Mouse (Mus musculus) midbrain, embryonic 10.5 days (tissue): ENCODE data around the gene Man1a2. TPM values are rescaled to one million over a fixed set of nuclear protein-coding genes. Genes with fewer than 3 reads are reported as not detected.
A peak's percentile ranks its signal among the peaks of the same experiment; 100 is the strongest.

Source experiments
- DNase-seq: peaks from one replicate; pipeline ENCODE4 v3.0.0-alpha.2; 2017; ENCODE audit warnings: low spot score
- H3K27ac ChIP-seq: fragments of 300-500 bp; sonication (generic); replicated peaks from 2 replicates; pipeline ENCODE4 v1.5.1; 2016; ENCODE audit warnings: mild to moderate bottlenecking
- H3K27me3 ChIP-seq: fragments of 300-500 bp; sonication (generic); 2 replicates; pipeline ENCODE4 v1.6.1; 2016; ENCODE audit warnings: low read depth, mild to moderate bottlenecking; ENCODE audit not compliant: poor library complexity, severe bottlenecking
- H3K36me3 ChIP-seq: fragments of 300-500 bp; sonication (generic); 2 replicates; pipeline ENCODE4 v1.6.1; 2016; ENCODE audit warnings: mild to moderate bottlenecking, moderate library complexity
- H3K4me1 ChIP-seq: fragments of 300-500 bp; sonication (generic); 2 replicates; pipeline ENCODE4 v1.6.1; 2016
- H3K4me3 ChIP-seq: fragments of 300-500 bp; sonication (generic); 2 replicates; pipeline ENCODE4 v1.5.1; 2016; ENCODE audit warnings: mild to moderate bottlenecking, moderate library complexity
- H3K9me3 ChIP-seq: fragments of 300-500 bp; sonication (generic); replicated peaks from 2 replicates; pipeline ENCODE4 v1.6.1; 2016; ENCODE audit warnings: mild to moderate bottlenecking
- WGBS: fragments of 180-500 bp; shearing (Covaris S2); methylation state at CpG from one replicate; pipeline ENCODE4 v1.1.7; 2016; 5-methylcytosine and 5-hydroxymethylcytosine counted together
- polyA plus RNA-seq: library from polyadenylated mRNA; unstranded; fragments of >200 nt; fragmentation: Nextera tagmentation; extraction: Ambion mirVana; gene quantifications from 2 replicates; pipeline ENCODE4 v1.2.1, GENCODE M21; 2016

Man1a2 gene
- polyA plus RNA-seq, 1 experiment from 2014 or later: 41.1 TPM

DNA sequence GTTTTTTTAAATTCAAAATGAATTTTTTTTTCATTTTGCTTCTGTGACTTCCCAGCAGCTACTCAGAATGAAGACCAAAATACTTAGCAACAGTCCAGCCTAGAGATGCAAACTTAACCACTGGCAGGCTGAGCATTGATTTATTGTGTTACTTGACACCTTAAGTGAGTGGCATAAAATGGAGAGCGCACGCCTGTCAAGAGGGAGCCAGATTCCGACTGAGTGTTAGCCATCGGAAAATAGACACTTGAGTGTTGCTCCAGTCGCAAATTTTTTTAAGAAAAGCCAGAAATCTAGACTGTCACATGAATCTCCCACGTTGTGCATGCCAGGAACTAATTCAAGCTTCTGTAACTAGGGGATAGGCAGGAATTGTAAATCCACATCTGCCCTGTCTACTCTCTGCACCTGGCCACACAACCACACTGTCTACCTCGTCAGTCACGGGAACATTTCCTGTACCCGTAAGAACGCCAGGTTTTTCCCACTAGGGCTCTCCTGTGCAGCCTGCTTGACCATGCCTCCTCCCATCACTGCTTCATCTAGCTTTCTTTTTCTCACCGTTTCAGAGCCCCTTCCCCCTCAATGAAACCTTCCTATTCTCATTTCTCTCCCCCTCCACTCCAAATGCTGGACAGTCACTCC, 3.7 kb downstream of the Man1a2 start:
- Histone ChIP-seq H3K27ac (no peak overlapping the region), H3K4me3 (peak overlapping the region; percentile 60), H3K9me3 (no peaks in the 10 kb centered on the region), H3K4me1 (peaks cover 47% of the 10 kb centered on the region), H3K27me3 (no peaks in the 10 kb centered on the region), H3K36me3 (peaks cover 7% of the 10 kb centered on the region; the same call in 1 of the 2 replicates)
- DNase-seq: no peak
- WGBS: 47% methylated on average over 11 of the region's 11 CpGs

DNA sequence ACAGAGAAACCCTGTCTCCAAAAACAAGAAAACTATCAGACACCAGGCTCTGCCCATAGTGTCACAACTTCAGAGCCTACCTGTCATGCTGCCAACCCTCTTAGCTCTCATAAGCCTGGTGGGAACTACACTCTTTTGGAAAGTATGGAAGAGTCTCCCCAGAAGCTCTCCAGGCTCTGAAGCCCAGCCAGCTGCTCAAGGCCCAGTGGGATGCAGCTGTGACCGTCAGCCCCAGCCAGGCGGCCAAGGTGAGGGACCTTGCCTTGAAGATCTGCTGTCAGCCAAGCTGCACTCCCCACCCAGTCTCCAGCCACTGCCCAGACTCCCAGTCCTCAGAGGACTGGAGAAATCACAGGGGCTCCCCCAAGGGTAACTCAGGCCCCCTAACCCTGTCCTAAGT, 5.1 kb downstream of the Man1a2 start:
- DNase-seq: no peak
- H3K4me3 ChIP-seq: no peak overlapping the region
- H3K27me3 ChIP-seq: no peaks in the 10 kb centered on the region
- peaks cover 7% of the 10 kb centered on the region; the same call in 1 of the 2 replicates for H3K36me3 ChIP-seq
- H3K4me1 ChIP-seq: peaks cover 40% of the 10 kb centered on the region
- 78% methylated on average over 2 of the region's 2 CpGs for WGBS
- no peaks in the 10 kb centered on the region for H3K9me3 ChIP-seq
- no peak overlapping the region for H3K27ac ChIP-seq

DNA sequence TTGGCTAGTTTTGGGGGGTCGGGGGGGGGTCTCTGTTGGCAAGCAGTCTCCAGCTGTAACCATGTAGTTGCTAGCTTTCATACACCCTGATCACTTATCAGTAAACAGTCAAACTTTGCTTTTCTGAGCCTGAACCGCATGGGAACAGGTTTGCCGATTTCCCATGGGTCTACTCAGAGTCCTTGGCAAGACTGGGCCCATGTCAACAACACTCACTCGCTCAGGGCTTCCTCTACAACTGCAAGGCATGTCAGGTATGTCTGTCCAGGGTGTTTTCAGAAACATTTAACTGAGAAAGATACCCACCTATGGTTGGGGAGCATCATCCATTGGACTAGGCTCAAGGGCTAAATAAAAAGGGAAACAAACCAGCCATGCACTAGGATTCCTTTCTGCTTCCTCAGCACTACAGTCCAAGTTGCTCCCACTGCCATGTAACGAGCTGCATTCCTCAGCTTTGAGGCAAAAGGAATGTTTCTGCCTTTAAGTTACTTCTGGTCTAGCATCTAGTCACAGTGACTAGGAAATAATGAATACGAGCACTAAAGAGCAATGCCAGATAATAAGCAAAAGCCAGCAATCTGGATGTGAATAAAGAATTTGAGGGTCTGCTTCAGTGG, 6.2 kb downstream of the Man1a2 start:
- Histone ChIP-seq H3K36me3 (peaks cover 7% of the 10 kb centered on the region; the same call in 1 of the 2 replicates), H3K4me1 (peaks cover 35% of the 10 kb centered on the region), H3K27ac (no peak overlapping the region), H3K9me3 (no peaks in the 10 kb centered on the region), H3K4me3 (no peak overlapping the region), H3K27me3 (no peaks in the 10 kb centered on the region)
- 86% methylated on average over 6 of the region's 6 CpGs for WGBS
- DNase-seq: no peak

DNA sequence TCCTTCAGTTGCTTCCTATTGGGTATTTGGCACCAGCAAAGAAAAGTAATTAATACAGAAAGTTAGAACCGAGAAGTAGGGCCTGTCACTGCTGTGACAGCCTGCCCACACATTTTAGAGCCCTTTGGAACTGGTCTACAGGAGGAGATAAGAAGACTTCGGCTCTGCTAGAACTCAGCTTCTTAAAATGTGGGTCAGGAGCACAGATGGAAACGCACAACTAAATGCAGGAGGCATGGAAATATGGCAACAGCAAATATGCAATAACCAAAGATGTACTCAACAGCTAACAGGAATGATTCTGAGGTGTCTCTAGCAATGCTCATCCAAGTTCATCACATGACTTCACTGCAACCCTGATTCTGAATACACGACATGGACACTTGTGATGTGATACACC, 10.2 kb downstream of the Man1a2 start:
- no peak overlapping the region for H3K27ac ChIP-seq
- H3K4me3 ChIP-seq: no peak overlapping the region
- no peaks in the 10 kb centered on the region for H3K27me3 ChIP-seq
- no peaks in the 10 kb centered on the region for H3K9me3 ChIP-seq
- peaks cover 7% of the 10 kb centered on the region; the same call in 1 of the 2 replicates for H3K36me3 ChIP-seq
- peaks cover 1% of the 10 kb centered on the region; the same call in 1 of the 2 replicates for H3K4me1 ChIP-seq
- DNase-seq: no peak
- WGBS: 91% methylated on average over 4 of the region's 4 CpGs

DNA sequence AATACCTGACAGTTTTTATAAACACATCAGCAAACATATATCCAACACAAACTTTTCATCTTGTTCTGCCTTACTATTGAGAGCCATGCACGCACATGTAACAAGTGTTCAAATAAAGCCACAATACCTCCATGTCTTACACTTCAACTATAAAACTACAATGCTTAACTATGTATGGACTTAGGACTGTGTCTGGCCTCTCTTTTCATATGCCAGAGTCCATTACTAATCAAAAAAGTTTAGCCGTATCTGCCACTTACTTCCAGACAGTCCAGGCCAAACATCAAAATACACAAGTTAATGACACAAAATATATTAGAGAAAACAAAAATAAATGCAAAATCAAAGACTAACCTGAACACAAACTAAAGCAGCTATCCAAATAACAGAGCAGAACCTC, 14.9 kb downstream of the Man1a2 start:
- Histone ChIP-seq H3K27me3 (no peaks in the 10 kb centered on the region), H3K4me3 (no peak overlapping the region), H3K27ac (no peak overlapping the region), H3K36me3 (no peaks in the 10 kb centered on the region), H3K9me3 (no peaks in the 10 kb centered on the region), H3K4me1 (no peaks in the 10 kb centered on the region)
- 91% methylated on average over 2 of the region's 2 CpGs for WGBS
- DNase-seq: no peak

DNA sequence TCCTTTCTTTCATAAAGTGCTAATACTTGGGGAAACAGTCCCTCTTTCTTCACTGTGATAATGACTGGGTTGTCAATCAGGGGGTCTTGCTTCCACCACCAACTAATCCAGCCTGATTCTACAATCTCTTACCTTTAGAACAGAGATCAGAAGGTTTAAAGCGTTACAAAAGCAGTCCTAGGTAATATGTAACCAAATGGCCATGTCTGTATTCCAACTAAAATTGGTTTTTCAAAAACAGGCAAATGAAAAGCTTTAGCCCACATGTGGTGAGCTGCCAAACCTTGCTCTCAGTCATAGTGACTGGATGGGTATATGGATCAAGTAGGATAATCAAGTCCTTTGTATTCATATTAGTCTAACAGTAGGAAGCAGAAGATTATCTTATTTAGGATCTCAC, 32.0 kb downstream of the Man1a2 start:
- DNase-seq: no peak
- Histone ChIP-seq H3K27me3 (no peaks in the 10 kb centered on the region), H3K36me3 (peaks cover 28% of the 10 kb centered on the region), H3K27ac (no peak overlapping the region), H3K4me1 (no peaks in the 10 kb centered on the region), H3K9me3 (no peaks in the 10 kb centered on the region), H3K4me3 (no peak overlapping the region)
- WGBS: 77% methylated on average over 1 of the region's 1 CpGs

DNA sequence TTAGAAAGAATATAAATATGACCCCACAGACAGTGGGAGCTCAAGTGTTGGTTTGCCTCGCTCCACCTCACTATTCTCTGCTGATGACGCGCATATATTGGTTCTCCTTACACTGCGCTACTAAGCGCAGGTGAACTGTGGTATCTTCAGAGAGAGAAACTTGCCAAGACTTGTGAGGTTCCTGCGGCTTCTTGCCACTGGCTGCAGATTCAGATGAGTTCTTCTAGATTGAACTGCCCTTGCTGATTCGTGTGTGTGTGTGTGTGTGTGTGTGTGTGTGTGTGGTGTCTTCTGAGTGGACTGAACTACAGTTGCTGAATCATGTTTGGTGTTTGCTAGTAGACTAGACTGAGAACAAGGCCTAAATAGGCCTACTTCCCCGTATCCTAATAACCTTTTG, 43.7 kb downstream of the Man1a2 start:
- Histone ChIP-seq H3K9me3 (no peaks in the 10 kb centered on the region), H3K4me3 (no peak overlapping the region), H3K27me3 (no peaks in the 10 kb centered on the region), H3K27ac (no peak overlapping the region), H3K36me3 (peaks cover 16% of the 10 kb centered on the region; the same call in 1 of the 2 replicates), H3K4me1 (no peaks in the 10 kb centered on the region)
- no peak for DNase-seq
- 94% methylated on average over 8 of the region's 8 CpGs for WGBS

DNA sequence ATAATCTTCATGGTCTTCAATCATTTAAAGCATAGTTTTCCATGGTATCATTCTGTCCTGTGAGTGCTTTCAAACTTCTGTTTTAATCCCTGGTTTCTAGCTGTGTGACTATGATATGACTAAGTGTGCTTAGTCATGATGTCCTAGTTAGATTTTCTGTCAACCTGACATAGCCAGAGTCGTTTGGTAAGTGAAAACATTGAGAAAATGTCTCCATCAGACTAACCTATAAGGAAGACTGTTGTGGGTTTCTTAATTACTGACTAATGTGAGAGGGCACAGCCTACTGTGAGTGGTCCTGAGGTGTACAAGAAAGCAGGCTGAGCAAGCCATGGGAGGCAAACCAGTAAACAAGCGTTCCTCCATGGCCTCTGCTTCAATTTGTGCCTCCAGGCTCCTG, 49.0 kb downstream of the Man1a2 start:
- Histone ChIP-seq H3K27ac (no peak overlapping the region), H3K27me3 (no peaks in the 10 kb centered on the region), H3K9me3 (no peaks in the 10 kb centered on the region), H3K4me3 (no peak overlapping the region), H3K4me1 (no peaks in the 10 kb centered on the region), H3K36me3 (peaks cover 9% of the 10 kb centered on the region; the same call in 1 of the 2 replicates)
- 87% methylated on average over 2 of the region's 2 CpGs for WGBS
- no peak for DNase-seq

DNA sequence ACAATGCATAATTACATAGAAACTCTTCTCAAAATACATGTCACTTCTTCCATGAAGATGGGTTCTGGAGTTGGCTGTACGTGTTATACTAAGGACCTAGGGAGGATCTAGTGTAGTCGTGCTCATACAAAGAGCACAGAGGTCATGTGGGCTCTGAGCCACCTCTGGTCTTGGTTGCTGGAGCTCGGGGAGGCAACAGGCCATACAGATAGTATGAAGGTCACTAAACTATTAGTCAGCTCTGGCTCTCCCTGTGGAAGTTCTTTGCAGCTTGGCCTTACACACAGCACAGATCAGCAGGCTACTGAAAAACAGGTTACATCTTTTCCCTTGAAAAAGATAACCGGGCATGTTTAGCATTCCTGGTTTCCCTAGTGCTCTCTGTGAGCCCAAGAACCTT, 50.5 kb downstream of the Man1a2 start:
- Histone ChIP-seq H3K4me1 (no peaks in the 10 kb centered on the region), H3K27ac (no peak overlapping the region), H3K9me3 (no peaks in the 10 kb centered on the region), H3K4me3 (no peak overlapping the region), H3K27me3 (no peaks in the 10 kb centered on the region), H3K36me3 (peaks cover 4% of the 10 kb centered on the region)
- no peak for DNase-seq
- 93% methylated on average over 4 of the region's 4 CpGs for WGBS

DNA sequence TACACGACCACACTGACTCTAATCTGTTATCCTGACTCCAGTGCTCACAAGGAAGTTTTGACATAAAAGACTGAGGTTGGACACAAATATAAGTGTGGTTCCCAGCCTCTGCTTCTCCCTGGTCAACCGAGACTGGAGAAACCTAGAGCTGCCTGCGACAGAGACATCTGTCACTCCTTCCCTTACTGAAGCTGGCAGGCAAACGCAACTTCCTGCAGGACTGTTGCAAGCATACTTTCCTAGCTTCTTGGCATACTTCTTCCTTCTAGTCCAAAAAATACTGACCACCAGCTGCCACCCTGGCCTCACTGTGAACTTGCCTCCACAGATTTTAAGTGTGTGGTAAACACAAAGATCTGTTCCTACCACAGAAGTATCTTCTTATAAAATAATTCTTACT, 66.8 kb downstream of the Man1a2 start:
- WGBS: 87% methylated on average over 4 of the region's 4 CpGs
- 0 out of 2 replicates have a peak, but pooled peaks cover 2% of the 10 kb centered on the region for H3K36me3 ChIP-seq
- no peak for DNase-seq
- no peaks in the 10 kb centered on the region for H3K9me3 ChIP-seq
- no peak overlapping the region for H3K27ac ChIP-seq
- no peak overlapping the region for H3K4me3 ChIP-seq
- no peaks in the 10 kb centered on the region for H3K27me3 ChIP-seq
- no peaks in the 10 kb centered on the region for H3K4me1 ChIP-seq

DNA sequence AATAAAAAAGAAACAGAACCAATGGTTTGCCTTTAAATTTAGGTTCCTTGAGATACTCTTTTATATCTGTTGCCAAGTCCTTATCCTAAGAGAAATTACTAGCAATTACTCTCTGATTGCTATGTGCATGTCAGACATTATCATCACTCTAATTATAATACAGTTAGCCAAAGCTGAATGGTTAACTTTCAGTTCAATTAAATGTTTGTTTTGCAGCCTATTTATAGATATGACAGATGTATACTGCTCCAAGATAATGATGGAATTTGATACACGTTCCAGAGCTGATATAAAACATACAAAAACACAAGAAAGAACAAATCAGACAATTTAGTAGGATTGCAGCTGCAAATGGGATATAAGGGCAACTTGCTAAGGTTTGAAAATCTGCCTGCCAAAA, 74.4 kb downstream of the Man1a2 start:
- DNase-seq: no peak
- no peaks in the 10 kb centered on the region for H3K9me3 ChIP-seq
- H3K4me1 ChIP-seq: no peaks in the 10 kb centered on the region
- H3K4me3 ChIP-seq: no peak overlapping the region
- H3K27ac ChIP-seq: no peak overlapping the region
- no peaks in the 10 kb centered on the region for H3K27me3 ChIP-seq
- H3K36me3 ChIP-seq: no peaks in the 10 kb centered on the region
- 91% methylated on average over 1 of the region's 1 CpGs for WGBS

DNA sequence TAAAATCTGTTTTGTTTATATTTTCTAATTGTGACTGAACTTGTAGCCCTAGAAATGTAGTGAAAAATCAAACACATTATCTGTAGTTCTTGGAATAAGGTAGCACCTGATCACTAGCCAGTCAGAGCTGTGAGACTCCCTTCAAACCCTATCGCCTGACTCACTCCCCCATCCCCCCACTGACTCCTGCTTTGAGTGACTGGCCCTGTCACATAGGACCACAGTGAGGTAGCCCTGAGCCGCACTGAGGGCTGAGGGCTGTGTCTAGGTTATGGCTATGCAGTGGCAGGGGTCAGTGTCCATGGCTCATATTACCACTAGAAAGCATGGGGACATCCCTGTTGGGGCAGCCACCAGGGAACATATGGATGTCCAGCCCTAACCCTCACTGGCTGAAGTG, 80.8 kb downstream of the Man1a2 start:
- 85% methylated on average over 2 of the region's 2 CpGs for WGBS
- no peak for DNase-seq
- H3K36me3 ChIP-seq: peaks cover 15% of the 10 kb centered on the region; the same call in 1 of the 2 replicates
- no peaks in the 10 kb centered on the region for H3K27me3 ChIP-seq
- H3K4me3 ChIP-seq: no peak overlapping the region
- 0 out of 2 replicates have a peak, but pooled peaks cover 4% of the 10 kb centered on the region for H3K9me3 ChIP-seq
- no peaks in the 10 kb centered on the region for H3K4me1 ChIP-seq
- no peak overlapping the region for H3K27ac ChIP-seq

DNA sequence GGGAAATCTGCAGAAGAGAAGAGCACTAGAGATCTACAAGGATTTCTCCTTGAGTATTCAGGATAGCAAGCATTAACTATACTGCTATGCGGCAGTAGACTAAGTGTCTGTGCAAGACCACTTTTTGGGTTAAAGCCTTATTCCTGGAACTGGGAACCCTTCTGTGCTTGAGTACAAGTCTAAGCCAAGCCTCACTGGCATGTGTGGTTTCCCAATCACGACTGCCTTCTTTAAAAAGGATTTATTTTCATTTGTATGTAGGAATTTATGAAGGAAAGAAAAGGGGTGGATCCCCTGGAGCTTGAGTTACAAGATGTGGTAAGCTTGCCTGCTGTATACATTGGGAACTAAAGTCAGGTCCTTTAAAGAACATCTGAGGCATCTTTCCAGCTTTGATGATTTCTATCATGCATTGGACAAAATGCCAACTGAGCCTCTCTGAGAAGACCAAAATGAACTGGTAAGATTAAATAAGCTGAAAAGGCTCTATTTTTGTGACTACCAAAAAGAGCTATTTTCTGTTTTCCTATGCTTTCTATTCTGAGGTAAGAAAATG, 86.0 kb downstream of the Man1a2 start:
- peaks cover 9% of the 10 kb centered on the region; the same call in 1 of the 2 replicates for H3K36me3 ChIP-seq
- H3K27me3 ChIP-seq: no peaks in the 10 kb centered on the region
- no peak overlapping the region for H3K27ac ChIP-seq
- 0 out of 2 replicates have a peak, but pooled peaks cover 4% of the 10 kb centered on the region for H3K9me3 ChIP-seq
- 90% methylated on average over 2 of the region's 2 CpGs for WGBS
- DNase-seq: no peak
- no peaks in the 10 kb centered on the region for H3K4me1 ChIP-seq
- no peak overlapping the region for H3K4me3 ChIP-seq
